Mouse (Mus musculus) midbrain, embryonic 16.5 days (tissue): ENCODE data around the gene Ephx1. TPM values are rescaled to one million over a fixed set of nuclear protein-coding genes. Genes with fewer than 3 reads are reported as not detected.

Experiments used
- ATAC-seq: fragments of 200-750 bp; cut with Nextera tagmentation; 2 replicates; pipeline ENCODE4 v1.8.0; 2017; ENCODE audit warnings: moderate TSS enrichment
- H3K27ac ChIP-seq: fragments of 300-500 bp; sonication (generic); 2 replicates; pipeline ENCODE4 v1.5.1; 2014; ENCODE audit warnings: mild to moderate bottlenecking, low read length, mixed read lengths
- H3K27me3 ChIP-seq: fragments of 300-500 bp; sonication (generic); 2 replicates; pipeline ENCODE4 v1.6.1; 2014; ENCODE audit warnings: low read depth, low read length, mixed read lengths; ENCODE audit not compliant: control insufficient read depth, insufficient read depth
- H3K36me3 ChIP-seq: fragments of 300-500 bp; sonication (generic); 2 replicates; pipeline ENCODE4 v1.6.1; 2014; ENCODE audit warnings: mild to moderate bottlenecking, low read length, moderate library complexity, mixed read lengths; ENCODE audit not compliant: control insufficient read depth, insufficient read depth
- H3K4me1 ChIP-seq: fragments of 300-500 bp; sonication (generic); 2 replicates; pipeline ENCODE4 v1.6.1; 2014; ENCODE audit warnings: mild to moderate bottlenecking, low read length, mixed read lengths; ENCODE audit not compliant: control insufficient read depth, insufficient read depth
- H3K4me2 ChIP-seq: fragments of 300-500 bp; sonication (generic); 2 replicates; pipeline ENCODE4 v1.6.1; 2014; ENCODE audit warnings: mild to moderate bottlenecking, low read length, mixed read lengths
- H3K4me3 ChIP-seq: fragments of 300-500 bp; sonication (generic); 2 replicates; pipeline ENCODE4 v1.5.1; 2014; ENCODE audit warnings: low read depth, mild to moderate bottlenecking, low read length, moderate library complexity, mixed read lengths
- H3K9ac ChIP-seq: fragments of 300-500 bp; sonication (generic); 2 replicates; pipeline ENCODE4 v1.6.1; 2014; ENCODE audit warnings: low read depth, low read length, mixed read lengths
- H3K9me3 ChIP-seq: fragments of 300-500 bp; sonication (generic); replicated peaks from 2 replicates; pipeline ENCODE4 v1.6.1; 2014; ENCODE audit warnings: mild to moderate bottlenecking, low read length, mixed read lengths; ENCODE audit not compliant: control insufficient read depth, poor library complexity, severe bottlenecking
- WGBS: fragments of 180-500 bp; shearing (Covaris S2); extraction: QIAGEN DNeasy Blood & Tissue Kit; methylation state at CpG from one replicate; pipeline ENCODE4 v1.1.7; 2014; 5-methylcytosine and 5-hydroxymethylcytosine counted together
- polyA plus RNA-seq: library from polyadenylated mRNA; unstranded; fragments of >200 nt; fragmentation: Nextera tagmentation; extraction: Ambion mirVana; gene quantifications from 2 replicates; pipeline ENCODE4 v1.2.1, GENCODE M21; 2015

Gene Ephx1
- polyA plus RNA-seq, 1 experiment from 2014 or later: 8.2 TPM

DNA sequence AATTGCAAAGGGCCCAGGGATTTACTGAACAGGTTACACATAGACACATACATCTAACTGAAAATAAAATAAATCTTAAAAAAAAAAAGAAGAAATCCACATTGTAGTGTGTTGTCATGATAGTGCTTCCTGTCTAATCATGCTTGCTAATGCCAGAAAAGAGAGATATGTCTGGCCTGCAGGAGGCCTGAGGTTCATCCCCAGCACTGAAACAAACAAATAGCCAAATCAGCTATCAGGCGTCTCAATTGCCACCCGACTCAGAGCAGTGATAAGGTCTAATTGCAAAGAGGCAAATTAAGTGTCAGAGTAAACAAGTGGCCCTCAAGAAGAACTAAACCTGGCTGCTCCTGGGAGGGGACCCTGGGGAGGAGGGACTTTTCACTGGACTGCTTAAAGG, 91.1 kb downstream of the Ephx1 start:
- Histone ChIP-seq H3K9me3 (no peaks in the 10 kb centered on the region), H3K9ac (no peak overlapping the region), H3K4me1 (no peaks in the 10 kb centered on the region), H3K4me3 (no peak overlapping the region), H3K4me2 (no peak overlapping the region), H3K27me3 (peaks cover 9% of the 10 kb centered on the region; the same call in 1 of the 2 replicates), H3K36me3 (no peaks in the 10 kb centered on the region), H3K27ac (no peak overlapping the region; the same call in 1 of the 2 replicates)
- ATAC-seq: no peak
- 60% methylated on average over 2 of the region's 2 CpGs for WGBS

DNA sequence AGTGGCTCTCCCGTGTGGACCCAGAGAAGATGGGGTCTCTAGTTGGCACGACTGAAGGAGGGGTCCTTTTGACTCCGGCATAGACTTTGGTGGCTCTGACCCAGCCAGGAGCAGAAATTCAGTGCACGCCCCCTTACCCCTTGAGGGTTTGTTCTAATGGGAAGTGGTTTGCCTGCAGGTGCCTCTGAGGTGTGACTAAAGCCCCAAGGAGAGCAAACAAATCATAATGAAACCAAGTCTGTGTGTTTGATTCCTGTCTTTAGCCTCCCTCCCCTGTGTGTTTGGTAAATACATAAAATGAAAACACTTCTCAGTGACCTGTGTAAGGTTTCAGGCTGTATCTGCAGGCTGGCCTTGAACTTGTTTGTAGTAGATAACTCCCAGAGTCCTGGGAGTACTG, 94.4 kb downstream of the Ephx1 start:
- H3K27ac ChIP-seq: no peak overlapping the region
- H3K36me3 ChIP-seq: no peaks in the 10 kb centered on the region
- no peak for ATAC-seq
- no peaks in the 10 kb centered on the region for H3K9me3 ChIP-seq
- H3K9ac ChIP-seq: no peak overlapping the region
- no peaks in the 10 kb centered on the region for H3K27me3 ChIP-seq
- 78% methylated on average over 4 of the region's 4 CpGs for WGBS
- H3K4me1 ChIP-seq: no peaks in the 10 kb centered on the region
- no peak overlapping the region for H3K4me2 ChIP-seq
- H3K4me3 ChIP-seq: no peak overlapping the region

Other genes with a start within 250 kb of the Ephx1 start
- 2,888 and 3,200 TPM in 2 replicates for gene H3f3a, start 207.0 kb downstream of the Ephx1 start, polyA plus RNA-seq
- gene Sde2, start 169.8 kb downstream of the Ephx1 start, polyA plus RNA-seq: 32.1 and 32.9 TPM in 2 replicates
- 4.7 and 5.0 TPM in 2 replicates for gene Lefty2, start 127.8 kb downstream of the Ephx1 start, polyA plus RNA-seq
- gene Pycr2, start 116.6 kb downstream of the Ephx1 start, polyA plus RNA-seq: 68.3 and 71.7 TPM in 2 replicates
- 0.26 TPM in 1 of 2 replicates, not detected in the other for gene Lefty1, start 85.9 kb downstream of the Ephx1 start, polyA plus RNA-seq
- gene Tmem63a, start 78.6 kb downstream of the Ephx1 start, polyA plus RNA-seq: 1.2 and 1.3 TPM in 2 replicates
- gene 9130409I23Rik, start 30.3 kb upstream of the Ephx1 start, polyA plus RNA-seq: 0.17 TPM in 1 of 2 replicates, not detected in the other
- gene Nvl, start 123.3 kb upstream of the Ephx1 start, polyA plus RNA-seq: 48.6 and 50.3 TPM in 2 replicates
- gene Cnih4, start 123.8 kb upstream of the Ephx1 start, polyA plus RNA-seq: 42.2 and 49.1 TPM in 2 replicates
- gene Wdr26, start 191.1 kb upstream of the Ephx1 start, polyA plus RNA-seq: 32.7 and 33.7 TPM in 2 replicates